Mouse (Mus musculus) adrenal gland, adult (tissue): ENCODE measurements at regions not wholly inside any gene's neighbourhood (a gene's known extent, or its start where the extent isn't known, plus 50 kb on each side); places are given as distances from the start of the nearest gene placed in this dataset.

Experiments used
- DNase-seq, 2 experiments: peaks; one replicate each; pipeline ENCODE4 v3.0.0; 2022 to 2023; ENCODE audit warnings: low spot score in 1 of 2; ENCODE audit not compliant: inconsistent age in 2 of 2

- DNase-seq, result peak; percentile 2 to 21
These were observed 128.1 kb downstream of the 9030624G23Rik start for GRCm38 (mm10) chr12:23968968-23969367.
